Mouse (Mus musculus): Measurements from ENCODE around the gene Rnf41.

- no peak for TF ChIP-seq CTCF (IDR thresholded peaks at IDR 0.05; ENCODE audit: low read depth)
- TF ChIP-seq EP300 (IDR thresholded peaks at IDR 0.05; ENCODE audit: low read depth) = no peak
Measured at GRCm38 (mm10) chr10:128376099-128376454, 35.4 kb upstream of the Rnf41 start.
